Mouse (Mus musculus) limb, embryonic 12.5 days (tissue): ENCODE measurements around the gene Fam135a. TPM values are rescaled to one million over a fixed set of nuclear protein-coding genes. Genes with fewer than 3 reads are reported as not detected.
A peak's percentile ranks its signal among the peaks of the same experiment; 100 is the strongest.

ENCODE experiments used
- ATAC-seq: fragments of 200-750 bp; cut with Nextera tagmentation; 2 replicates; pipeline ENCODE4 v1.8.0; 2017; ENCODE audit warnings: low read depth, moderate TSS enrichment; ENCODE audit not compliant: insufficient number of reproducible peaks, insufficient read depth, low FRiP score, low TSS enrichment
- H3K27ac ChIP-seq: fragments of 300-500 bp; sonication (generic); 2 replicates; pipeline ENCODE4 v1.5.1; 2016; ENCODE audit warnings: mild to moderate bottlenecking, moderate library complexity
- H3K27me3 ChIP-seq: fragments of 300-500 bp; sonication (generic); 2 replicates; pipeline ENCODE4 v1.6.1; 2016; ENCODE audit warnings: mild to moderate bottlenecking, moderate library complexity
- H3K36me3 ChIP-seq: fragments of 300-500 bp; sonication (generic); 2 replicates; pipeline ENCODE4 v1.6.1; 2016; ENCODE audit warnings: mild to moderate bottlenecking, moderate library complexity
- H3K4me1 ChIP-seq: fragments of 300-500 bp; sonication (generic); replicated peaks from 2 replicates; pipeline ENCODE4 v1.6.1; 2016
- H3K4me2 ChIP-seq: fragments of 300-500 bp; sonication (generic); 2 replicates; pipeline ENCODE4 v1.6.1; 2016; ENCODE audit warnings: mild to moderate bottlenecking, moderate library complexity
- H3K4me3 ChIP-seq: fragments of 300-500 bp; sonication (generic); replicated peaks from 2 replicates; pipeline ENCODE4 v1.5.1; 2016; ENCODE audit warnings: mild to moderate bottlenecking
- H3K9ac ChIP-seq: fragments of 300-500 bp; sonication (generic); replicated peaks from 2 replicates; pipeline ENCODE4 v1.6.1; 2016; ENCODE audit warnings: mild to moderate bottlenecking, moderate library complexity
- H3K9me3 ChIP-seq: fragments of 300-500 bp; sonication (generic); 2 replicates; pipeline ENCODE4 v1.6.1; 2016; ENCODE audit warnings: mild to moderate bottlenecking, moderate library complexity
- WGBS: fragments of 180-500 bp; shearing (Covaris S2); methylation state at CpG from one replicate; pipeline ENCODE4 v1.1.7; 2016; 5-methylcytosine and 5-hydroxymethylcytosine counted together
- polyA plus RNA-seq: library from polyadenylated mRNA; unstranded; fragments of >200 nt; fragmentation: Nextera tagmentation; extraction: Ambion mirVana; gene quantifications from 2 replicates; pipeline ENCODE4 v1.2.1, GENCODE M21; 2016

Gene Fam135a
- polyA plus RNA-seq, 1 experiment from 2014 or later = 51.9 TPM

DNA sequence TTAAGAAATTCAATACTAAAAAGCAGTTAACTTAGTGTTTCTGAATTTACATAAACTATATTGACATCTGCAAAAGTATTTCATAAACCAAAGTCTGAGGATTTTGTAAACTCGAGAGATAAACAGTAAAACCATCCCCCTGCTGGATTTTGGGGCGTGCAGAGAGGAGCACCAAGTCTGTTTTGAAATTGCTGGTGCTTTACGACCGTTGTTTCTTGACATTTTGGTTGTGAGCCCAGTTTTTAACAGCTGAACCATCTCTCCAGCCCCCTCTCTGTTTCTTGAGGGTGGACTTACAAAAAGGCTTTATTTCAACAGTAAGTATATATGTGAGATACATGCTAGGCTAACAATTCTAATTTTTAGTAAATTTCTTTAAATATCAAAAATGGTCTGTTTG lies 33.4 kb downstream of the Fam135a start:
- 89% methylated on average over 4 of the region's 4 CpGs for WGBS

DNA sequence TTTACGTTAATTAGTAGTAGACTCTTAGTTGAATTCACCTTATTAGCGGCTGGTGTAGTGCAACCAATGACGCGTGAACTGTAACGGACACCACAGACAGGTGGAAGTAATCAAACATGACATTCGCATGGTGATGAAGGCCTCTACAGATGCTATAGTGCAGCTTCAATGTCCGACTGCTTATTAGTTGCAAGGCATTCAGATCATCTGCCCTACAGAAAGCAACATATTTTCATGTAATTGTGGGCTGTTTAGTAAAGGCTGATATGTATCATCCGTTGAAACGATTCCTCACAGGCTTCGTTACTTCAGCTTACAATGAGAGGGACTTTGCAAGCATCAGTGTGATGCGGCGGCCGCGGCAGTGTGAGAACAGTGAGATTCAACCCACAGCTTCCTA lies 44.4 kb downstream of the Fam135a start:
- Histone ChIP-seq H3K27me3 (no peaks in the 10 kb centered on the region), H3K27ac (no peak overlapping the region), H3K9me3 (no peaks in the 10 kb centered on the region), H3K9ac (no peak overlapping the region), H3K36me3 (peaks cover 30% of the 10 kb centered on the region), H3K4me1 (no peaks in the 10 kb centered on the region), H3K4me2 (no peak overlapping the region), H3K4me3 (no peak overlapping the region)
- WGBS = 92% methylated on average over 14 of the region's 14 CpGs
- no peak for ATAC-seq

More for the DNA sequence above, 33.4 kb downstream of the Fam135a start:
- no peak for ATAC-seq
- H3K4me1 ChIP-seq = no peaks in the 10 kb centered on the region
- no peak overlapping the region for H3K4me3 ChIP-seq
- H3K27ac ChIP-seq = no peak overlapping the region
- H3K36me3 ChIP-seq = peaks cover 14% of the 10 kb centered on the region
- H3K9me3 ChIP-seq = no peaks in the 10 kb centered on the region
- no peak overlapping the region for H3K9ac ChIP-seq
- H3K4me2 ChIP-seq = no peak overlapping the region
- H3K27me3 ChIP-seq = no peaks in the 10 kb centered on the region

DNA sequence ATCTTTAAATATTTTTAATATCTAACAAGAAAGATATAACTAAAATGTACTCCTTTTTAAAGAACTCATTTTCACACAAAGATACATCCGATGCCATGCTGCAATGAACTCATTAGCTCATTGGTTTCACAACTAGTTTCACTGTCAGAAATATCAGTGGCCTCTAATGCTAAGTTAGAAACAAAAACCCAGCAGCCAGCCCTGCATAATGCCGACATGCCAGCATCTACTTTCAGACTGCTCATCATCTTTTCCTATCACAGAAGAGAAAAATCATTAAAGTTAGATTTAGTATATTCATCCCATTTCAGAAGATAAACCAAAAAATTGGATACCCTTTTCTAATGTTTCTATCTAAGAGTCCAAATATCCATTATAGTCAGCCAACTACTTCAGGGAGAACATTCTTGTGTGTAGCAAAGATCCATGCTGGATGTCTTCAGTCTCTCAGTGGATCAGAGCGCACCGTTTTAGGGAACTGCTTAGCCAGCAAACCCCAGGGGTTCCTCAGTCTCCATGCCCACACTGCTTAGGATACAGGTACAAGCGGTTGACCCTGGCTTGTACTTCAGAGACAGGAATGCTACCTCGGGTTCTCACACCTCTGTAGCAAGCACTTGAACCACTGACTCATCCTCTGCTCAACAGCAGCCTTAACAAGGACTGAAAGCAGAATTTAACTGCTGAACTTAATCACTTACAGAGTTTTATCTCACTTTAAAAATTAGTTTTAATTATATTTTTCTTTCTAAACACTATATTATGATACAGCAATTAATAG lies 53.2 kb downstream of the Fam135a start:
- Histone ChIP-seq H3K9me3 (no peaks in the 10 kb centered on the region), H3K36me3 (peaks cover 34% of the 10 kb centered on the region), H3K9ac (no peak overlapping the region), H3K4me2 (no peak overlapping the region), H3K4me3 (no peak overlapping the region), H3K4me1 (no peaks in the 10 kb centered on the region), H3K27ac (no peak overlapping the region), H3K27me3 (no peaks in the 10 kb centered on the region)
- 75% methylated on average over 6 of the region's 6 CpGs for WGBS
- no peak for ATAC-seq

DNA sequence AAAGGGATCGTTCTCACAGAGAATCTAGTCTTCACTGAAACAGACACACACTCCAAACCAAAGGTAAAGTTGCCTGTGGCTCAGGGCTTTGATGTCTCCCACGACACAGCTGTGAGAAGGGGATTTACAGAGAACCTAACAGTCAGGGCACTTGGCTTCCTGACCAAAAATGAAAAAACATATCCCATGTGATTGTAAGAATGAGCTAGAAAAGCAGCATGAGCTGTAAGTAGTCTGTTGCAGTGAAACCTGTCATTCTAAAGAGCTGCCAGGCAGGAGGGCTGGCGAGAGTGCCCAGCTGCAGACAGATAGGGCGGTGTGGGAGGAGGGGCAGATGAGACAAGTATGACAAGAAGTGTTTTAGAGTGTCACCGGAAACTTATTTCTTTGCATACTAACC lies 54.5 kb downstream of the Fam135a start:
- no peak for ATAC-seq
- Histone ChIP-seq H3K9ac (no peak overlapping the region), H3K27ac (no peak overlapping the region), H3K4me3 (no peak overlapping the region), H3K4me1 (no peaks in the 10 kb centered on the region), H3K9me3 (no peaks in the 10 kb centered on the region), H3K36me3 (peaks cover 32% of the 10 kb centered on the region), H3K27me3 (no peaks in the 10 kb centered on the region), H3K4me2 (no peak overlapping the region)
- whole genome bisulfite sequencing = 76% methylated on average over 5 of the region's 5 CpGs

DNA sequence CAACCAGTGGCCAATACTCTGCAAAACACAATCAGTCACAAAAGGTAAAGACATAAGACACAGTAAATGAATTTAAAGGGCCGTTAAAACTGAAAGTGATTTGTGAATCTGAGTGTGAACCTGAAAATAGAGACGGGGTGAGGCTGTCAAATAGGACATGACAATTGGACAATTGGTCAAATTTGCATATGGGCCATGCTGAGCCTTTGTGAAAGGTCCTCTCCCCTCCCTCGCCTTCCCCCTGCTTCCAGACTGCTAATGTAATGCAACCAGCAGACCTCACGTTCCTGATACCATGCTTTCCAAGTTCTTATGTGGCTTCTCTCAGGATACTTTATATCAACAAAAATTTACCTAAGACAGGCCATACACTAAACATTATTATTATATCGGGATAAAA lies 57.1 kb downstream of the Fam135a start:
- no peak overlapping the region for H3K4me2 ChIP-seq

DNA sequence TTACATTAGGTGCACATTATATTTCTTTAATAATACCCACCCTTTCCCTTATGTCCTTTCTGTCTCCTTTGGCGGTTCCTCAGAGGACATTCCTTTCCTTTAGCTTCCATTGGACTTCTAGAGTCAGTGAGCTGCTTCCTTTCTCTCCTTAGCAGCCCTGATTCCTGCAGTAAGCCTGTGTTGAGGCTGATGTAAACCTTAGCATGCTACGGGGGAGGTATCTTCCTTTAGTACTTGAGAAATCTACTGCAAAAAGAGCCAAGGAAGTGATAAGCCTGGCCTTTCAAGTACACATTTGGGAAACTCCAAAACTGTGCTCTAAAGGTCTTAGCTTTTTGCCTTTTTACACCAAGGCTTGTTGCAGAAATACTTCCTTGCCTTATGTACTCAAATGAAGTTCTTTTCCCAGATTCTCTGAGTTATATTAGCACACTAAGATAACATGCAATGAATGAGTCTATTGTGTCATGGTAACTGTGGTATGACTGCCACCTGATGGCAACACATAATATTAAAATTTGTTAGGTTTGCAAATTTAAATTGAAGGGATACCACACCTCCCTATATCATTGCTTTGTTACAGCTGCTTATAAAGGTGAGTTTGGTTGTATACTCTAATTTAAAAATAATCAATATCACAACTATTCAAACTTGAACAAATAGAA lies 66.2 kb downstream of the Fam135a start:
- peaks cover 36% of the 10 kb centered on the region for H3K36me3 ChIP-seq
- no peak overlapping the region for H3K27ac ChIP-seq
- no peak overlapping the region for H3K4me2 ChIP-seq
- no peaks in the 10 kb centered on the region for H3K4me1 ChIP-seq
- no peak overlapping the region for H3K4me3 ChIP-seq
- no peak overlapping the region for H3K9ac ChIP-seq
- no peaks in the 10 kb centered on the region for H3K9me3 ChIP-seq
- H3K27me3 ChIP-seq = no peaks in the 10 kb centered on the region
- 83% methylated on average over 2 of the region's 2 CpGs for WGBS
- ATAC-seq = no peak

More for the DNA sequence above, 57.1 kb downstream of the Fam135a start:
- Histone ChIP-seq H3K36me3 (peaks cover 33% of the 10 kb centered on the region; the same call in 1 of the 2 replicates), H3K27ac (no peak overlapping the region), H3K4me3 (no peak overlapping the region), H3K9ac (no peak overlapping the region), H3K9me3 (no peaks in the 10 kb centered on the region), H3K4me1 (no peaks in the 10 kb centered on the region), H3K27me3 (no peaks in the 10 kb centered on the region)
- 80% methylated on average over 5 of the region's 5 CpGs for WGBS
- no peak for ATAC-seq

DNA sequence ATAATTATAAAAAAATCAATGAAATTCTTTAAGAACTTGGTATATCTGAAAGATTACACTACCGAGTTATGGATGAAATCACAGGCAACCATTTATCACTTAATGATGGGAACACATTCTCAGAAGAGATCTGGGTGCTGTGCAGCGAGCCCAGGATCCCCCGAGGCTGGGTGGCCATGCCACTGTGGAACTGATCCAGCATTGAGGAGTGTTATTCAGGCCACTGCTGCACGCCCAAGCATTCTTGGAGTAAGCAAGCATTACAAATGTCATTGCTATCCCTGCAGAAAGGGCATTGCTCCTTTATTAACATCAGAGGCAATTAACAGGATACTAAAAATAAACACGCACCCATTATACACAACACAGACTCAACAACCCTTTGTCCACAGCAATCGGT lies 89.3 kb downstream of the Fam135a start:
- peaks cover 27% of the 10 kb centered on the region; the same call in 1 of the 2 replicates for H3K36me3 ChIP-seq

DNA sequence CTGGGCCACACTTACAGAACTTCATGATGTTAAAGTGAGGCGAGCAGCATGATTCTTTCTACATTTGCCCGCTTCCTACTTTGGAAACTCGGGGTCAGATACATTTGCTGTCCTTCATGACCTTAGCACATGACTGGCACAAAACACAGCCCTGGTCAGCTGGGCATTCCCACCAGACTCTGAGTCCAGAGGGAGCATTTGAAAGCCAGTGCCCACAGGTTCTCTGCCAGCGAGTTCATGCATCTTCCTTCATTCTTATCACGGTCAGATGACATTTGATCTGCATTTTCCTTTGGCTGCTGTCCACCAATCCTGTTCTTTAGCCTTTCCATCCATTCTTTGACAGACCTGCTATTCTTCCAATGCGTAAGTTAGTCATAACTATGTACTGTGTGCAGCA lies 90.1 kb downstream of the Fam135a start:
- Histone ChIP-seq H3K36me3 (peaks cover 27% of the 10 kb centered on the region; the same call in 1 of the 2 replicates), H3K27ac (no peak overlapping the region), H3K9me3 (no peaks in the 10 kb centered on the region), H3K9ac (no peak overlapping the region), H3K4me2 (no peak overlapping the region), H3K4me3 (no peak overlapping the region), H3K27me3 (no peaks in the 10 kb centered on the region), H3K4me1 (no peaks in the 10 kb centered on the region)
- WGBS = 87% methylated on average over 6 of the region's 6 CpGs
- no peak for ATAC-seq

More for the DNA sequence above, 89.3 kb downstream of the Fam135a start:
- no peaks in the 10 kb centered on the region for H3K27me3 ChIP-seq
- no peak overlapping the region for H3K9ac ChIP-seq
- no peak overlapping the region for H3K4me2 ChIP-seq
- H3K9me3 ChIP-seq = no peaks in the 10 kb centered on the region
- H3K4me1 ChIP-seq = no peaks in the 10 kb centered on the region
- H3K4me3 ChIP-seq = no peak overlapping the region
- WGBS = 92% methylated on average over 6 of the region's 6 CpGs
- no peak for ATAC-seq
- H3K27ac ChIP-seq = no peak overlapping the region

DNA sequence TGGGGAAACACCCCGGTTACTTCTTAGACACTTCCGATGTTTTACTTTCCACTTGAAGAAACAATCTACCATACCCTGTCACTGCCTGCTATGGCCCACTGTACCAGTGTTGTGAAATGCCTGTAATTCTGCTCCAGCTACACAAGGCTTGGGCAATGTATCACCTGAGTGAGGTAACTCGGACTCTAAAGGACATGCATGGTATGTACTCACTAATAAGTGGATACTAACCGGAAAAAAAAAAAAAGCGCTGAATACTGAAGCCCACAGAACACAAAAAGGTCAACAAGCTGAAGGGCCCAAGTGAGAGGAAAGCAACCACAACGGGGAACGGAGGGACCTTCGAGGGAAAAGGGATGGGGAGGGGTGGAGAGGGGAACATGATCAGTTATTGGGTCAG lies 92.5 kb downstream of the Fam135a start:
- 86% methylated on average over 8 of the region's 8 CpGs for WGBS
- H3K4me3 ChIP-seq = no peak overlapping the region
- no peak overlapping the region for H3K9ac ChIP-seq
- H3K27me3 ChIP-seq = no peaks in the 10 kb centered on the region
- peaks cover 10% of the 10 kb centered on the region; the same call in 1 of the 2 replicates for H3K36me3 ChIP-seq
- H3K4me1 ChIP-seq = peaks cover 5% of the 10 kb centered on the region; the same call in 1 of the 2 replicates
- no peaks in the 10 kb centered on the region for H3K9me3 ChIP-seq
- no peak overlapping the region for H3K27ac ChIP-seq
- ATAC-seq = no peak
- H3K4me2 ChIP-seq = no peak overlapping the region

DNA sequence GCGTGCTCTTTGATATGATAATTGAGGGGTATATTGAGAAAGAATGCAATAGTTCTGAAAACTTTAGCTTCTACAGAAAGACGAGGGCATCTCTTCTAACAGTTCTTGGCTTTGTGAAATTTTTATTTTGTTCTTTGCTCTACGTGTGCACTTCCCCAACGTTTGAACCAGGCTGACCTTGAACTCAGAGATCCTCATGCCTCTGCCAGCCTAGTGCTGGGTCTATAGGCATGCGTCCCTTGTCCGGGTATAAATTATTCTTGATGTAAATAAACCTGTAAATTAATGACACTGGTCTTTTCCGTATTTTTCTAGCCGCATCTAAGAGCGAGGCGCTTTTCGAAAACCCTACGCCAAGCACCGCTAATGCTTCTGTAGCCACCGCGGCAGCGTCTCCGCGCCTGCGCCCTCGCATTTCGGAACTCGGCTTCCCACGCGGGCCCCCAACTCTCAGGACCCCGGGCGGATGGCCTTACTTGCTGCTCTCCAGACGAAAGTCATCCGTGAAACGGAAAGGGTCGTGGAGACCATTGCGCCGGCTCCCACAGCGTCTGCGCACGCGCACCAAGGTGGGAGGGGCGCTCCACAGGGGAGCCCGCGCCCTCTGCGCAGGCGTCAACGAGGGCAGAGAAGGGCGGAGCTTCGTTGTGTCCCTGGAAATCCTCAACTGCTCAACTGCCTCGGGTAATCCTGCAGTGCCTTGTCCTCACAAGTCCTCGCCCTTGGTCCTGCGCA lies 94.9 kb downstream of the Fam135a start, which contains the start of gene Sdhaf4:
Gene Sdhaf4 (minus strand): TSS at position 587 of the 735 bp plus-strand sequence.
- H3K27me3 ChIP-seq = no peaks in the 10 kb centered on the region
- peak within 1 kb of the TSS; percentile 66 for H3K9ac ChIP-seq
- peaks cover 5% of the 10 kb centered on the region; the same call in 1 of the 2 replicates for H3K4me1 ChIP-seq
- H3K36me3 ChIP-seq = peaks cover 25% of the 10 kb centered on the region; the same call in 1 of the 2 replicates
- peak; percentile 96 for ATAC-seq
- 2% methylated on average over 47 of the region's 47 CpGs for WGBS
- H3K4me2 ChIP-seq = peak within 1 kb of the TSS; percentile 60
- H3K4me3 ChIP-seq = peak within 1 kb of the TSS; percentile 48
- H3K9me3 ChIP-seq = no peaks in the 10 kb centered on the region
- peak within 1 kb of the TSS; percentile 89 for H3K27ac ChIP-seq

DNA sequence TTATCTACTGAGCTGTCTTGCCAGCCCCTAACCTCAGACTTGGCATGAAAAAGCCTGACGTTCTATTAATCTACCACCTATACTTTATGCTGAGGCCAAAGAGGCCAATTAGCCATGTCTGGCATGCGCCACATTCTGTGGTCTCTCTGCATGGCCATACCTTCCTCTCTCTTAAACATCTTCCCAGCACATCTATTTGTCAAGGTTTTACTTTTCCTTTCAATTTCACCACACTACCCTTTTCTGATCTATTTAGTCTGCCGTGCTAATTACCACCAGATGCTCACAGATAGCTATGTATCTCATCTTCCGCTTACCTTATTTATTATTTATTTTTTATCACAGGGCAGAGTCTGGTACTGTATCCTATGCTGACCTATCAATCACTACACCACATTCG lies 100.8 kb downstream of the Fam135a start:
- no peak overlapping the region for H3K9ac ChIP-seq
- no peak for ATAC-seq
- H3K4me1 ChIP-seq = peaks cover 2% of the 10 kb centered on the region; the same call in 1 of the 2 replicates
- peaks cover 57% of the 10 kb centered on the region for H3K36me3 ChIP-seq
- 87% methylated on average over 5 of the region's 5 CpGs for WGBS
- H3K4me3 ChIP-seq = no peak overlapping the region
- H3K9me3 ChIP-seq = 0 out of 2 replicates have a peak, but pooled peaks cover 3% of the 10 kb centered on the region
- H3K27me3 ChIP-seq = no peaks in the 10 kb centered on the region
- no peak overlapping the region for H3K27ac ChIP-seq
- H3K4me2 ChIP-seq = no peak overlapping the region
